13 mouse cellular contexts compared by ENCODE assay signal in genomic region chr17:73142445-73142844, GRCm38 (mm10). TPM values are rescaled to one million over a fixed set of nuclear protein-coding genes. Genes with fewer than 3 reads are reported as not detected.
DNase-seq lines count a peak whose midpoint lies in the region; ATAC-seq and TF ChIP-seq lines count a peak whose summit lies in the region.
"Had no signal": no experiment of that assay in that cellular context is flagged by ENCODE, and none has a peak within 500 bp of the region (broad histone marks: within the 10 kb centered on the region; RNA-seq: fewer than 3 reads in every experiment).

No protein-coding gene starts in this region.

- H3K9me3 ChIP-seq in heart, embryonic 13.5 days = no peaks in the 10 kb centered on the region
- no peaks in the 10 kb centered on the region for H3K9me3 ChIP-seq in intestine, embryonic 16.5 days (ENCODE audit: control insufficient read depth, low read length)
- no peaks in the 10 kb centered on the region for H3K9me3 ChIP-seq in midbrain, postnatal 0 days (ENCODE audit: low read length)
- H3K9me3 ChIP-seq: limb, embryonic 15.5 days had no signal

- H3K4me2 ChIP-seq in heart, embryonic 13.5 days = no peak overlapping the region
- peak overlapping the region; percentile 27; the same call in 1 of the 2 replicates for H3K4me2 ChIP-seq in intestine, embryonic 16.5 days (ENCODE audit: low read depth, low read length)
- H3K4me2 ChIP-seq in midbrain, postnatal 0 days (ENCODE audit: low read depth, low read length, poor library complexity, severe bottlenecking) = no peak overlapping the region
- H3K4me2 ChIP-seq: limb, embryonic 15.5 days had no signal

- H3K36me3 ChIP-seq in heart, embryonic 13.5 days = 0 out of 2 replicates have a peak, but pooled peaks cover 3% of the 10 kb centered on the region
- no peaks in the 10 kb centered on the region for H3K36me3 ChIP-seq in intestine, embryonic 16.5 days (ENCODE audit: control insufficient read depth, insufficient read depth, low read length)
- no peaks in the 10 kb centered on the region for H3K36me3 ChIP-seq in midbrain, postnatal 0 days (ENCODE audit: insufficient read depth, low read length)
- H3K36me3 ChIP-seq: limb, embryonic 15.5 days had no signal

- no peaks in the 10 kb centered on the region for H3K27me3 ChIP-seq in heart, embryonic 13.5 days (replicated peaks)
- H3K27me3 ChIP-seq in intestine, embryonic 16.5 days (replicated peaks; ENCODE audit: control insufficient read depth, insufficient read depth, low read length) = no peaks in the 10 kb centered on the region
- H3K27me3 ChIP-seq in midbrain, postnatal 0 days (ENCODE audit: insufficient read depth, low read length) = no peaks in the 10 kb centered on the region
- H3K27me3 ChIP-seq: limb, embryonic 15.5 days had no signal

- WGBS in heart, embryonic 13.5 days = 3% methylated on average over 2 of the region's 2 CpGs
- WGBS in intestine, embryonic 16.5 days = 25% methylated on average over 2 of the region's 2 CpGs
- WGBS in midbrain, postnatal 0 days = 84% methylated on average over 2 of the region's 2 CpGs

- peaks cover 10% of the 10 kb centered on the region for H3K4me1 ChIP-seq in heart, embryonic 13.5 days
- peaks cover 5% of the 10 kb centered on the region; the same call in 1 of the 2 replicates for H3K4me1 ChIP-seq in intestine, embryonic 16.5 days (ENCODE audit: control insufficient read depth, insufficient read depth, low read length)
- H3K4me1 ChIP-seq in midbrain, postnatal 0 days (ENCODE audit: insufficient read depth, low read length) = no peaks in the 10 kb centered on the region
- H3K4me1 ChIP-seq: limb, embryonic 15.5 days had no signal

- no peak overlapping the region for H3K9ac ChIP-seq in heart, embryonic 13.5 days
- H3K9ac ChIP-seq in intestine, embryonic 16.5 days (ENCODE audit: low read depth, low read length) = no peak overlapping the region
- no peak overlapping the region for H3K9ac ChIP-seq in midbrain, postnatal 0 days (replicated peaks; ENCODE audit: low read length, poor library complexity, severe bottlenecking)
- H3K9ac ChIP-seq: limb, embryonic 15.5 days had no signal

- peak overlapping the region; percentile 53 for H3K27ac ChIP-seq in heart, embryonic 13.5 days (replicated peaks)
- peak overlapping the region; percentile 83 for H3K27ac ChIP-seq in intestine, embryonic 16.5 days (ENCODE audit: low read length)
- H3K27ac ChIP-seq in midbrain, postnatal 0 days (ENCODE audit: low read depth, low read length) = no peak overlapping the region
- H3K27ac ChIP-seq: limb, embryonic 15.5 days had no signal

- TF ChIP-seq CTCF in midbrain, postnatal 0 days (IDR thresholded peaks at IDR 0.05) = no peak

- no peak for ATAC-seq in heart, embryonic 13.5 days (ENCODE audit: extremely low read depth, insufficient number of reproducible peaks, low FRiP score, low TSS enrichment)
- ATAC-seq in intestine, embryonic 16.5 days = peak; percentile 97
- peak; percentile 91 for ATAC-seq in megakaryocyte-erythroid progenitor cell, adult 5-6 weeks (replicated peaks; ENCODE audit: low FRiP score, low TSS enrichment, poor library complexity, severe bottlenecking)
- no peak for ATAC-seq in midbrain, postnatal 0 days (ENCODE audit: low FRiP score)

- no peak overlapping the region for H3K4me3 ChIP-seq in heart, embryonic 13.5 days
- no peak overlapping the region for H3K4me3 ChIP-seq in intestine, embryonic 16.5 days (ENCODE audit: low read length)
- H3K4me3 ChIP-seq in midbrain, postnatal 0 days (ENCODE audit: low read depth, low read length) = no peak overlapping the region
- H3K4me3 ChIP-seq: limb, embryonic 15.5 days had no signal

- no peak for DNase-seq in heart, adult 11 months
- peak; percentile 55 for DNase-seq in MEL-GATA-1-ER (ENCODE audit: extremely low read depth, low read depth)
- no peak for DNase-seq in gastrocnemius, postnatal 4 days (ENCODE audit: low spot score in 2 of 2)
- no peak for DNase-seq in left cerebral cortex, adult 9 months (ENCODE audit: low spot score in 2 of 2)
- DNase-seq in midbrain, postnatal 0 days (ENCODE audit: low spot score) = no peak
- DNase-seq: embryo, embryonic 11 days; heart, postnatal 36 days; midbrain, embryonic 14.5 days; thymus, postnatal 4 days had no signal

RNA-seq across cellular contexts. Expression of gene Lclat1, which starts 34.7 kb away (rescaled TPM):
- polyA plus RNA-seq in heart, embryonic 13.5 days (2015; fragmentation: Nextera tagmentation; extraction: Ambion mirVana) = 30.9 and 32.8 TPM in 2 replicates
- 31.6 and 42.0 TPM in 2 replicates for polyA plus RNA-seq in intestine, embryonic 16.5 days (2015; fragmentation: Nextera tagmentation; extraction: Ambion mirVana)
- total RNA-seq in megakaryocyte-erythroid progenitor cell, adult 5-6 weeks (2014; fragmentation: Nextera tagmentation) = 6.8 and 8.7 TPM in 2 replicates
- 7.5 and 16.8 TPM in 2 replicates for total RNA-seq in megakaryocyte-erythroid progenitor cell, adult 5-6 weeks (2017)
- total RNA-seq in gastrocnemius, postnatal 4 days (2021) = 10 to 100 TPM; 19.6 to 19.7 TPM
- total RNA-seq in midbrain, postnatal 0 days (2014; rRNA removed) = 25.6 and 38.2 TPM in 2 replicates
- 11.5 and 12.4 TPM in 2 replicates for polyA plus RNA-seq in midbrain, postnatal 0 days (2015; fragmentation: Nextera tagmentation; extraction: Ambion mirVana)

Comparison
In these comparisons a context has a peak if more than half of its experiments do, and no peak if none do; other contexts are left out.
1. ATAC-seq: peak in intestine, embryonic 16.5 days (single experiment) and megakaryocyte-erythroid progenitor cell, adult 5-6 weeks (single experiment); none in heart, embryonic 13.5 days (single experiment) and midbrain, postnatal 0 days (single experiment).